Mouse (Mus musculus): ENCODE results near the gene 2410015M20Rik.

The 2410015M20Rik gene

DNA sequence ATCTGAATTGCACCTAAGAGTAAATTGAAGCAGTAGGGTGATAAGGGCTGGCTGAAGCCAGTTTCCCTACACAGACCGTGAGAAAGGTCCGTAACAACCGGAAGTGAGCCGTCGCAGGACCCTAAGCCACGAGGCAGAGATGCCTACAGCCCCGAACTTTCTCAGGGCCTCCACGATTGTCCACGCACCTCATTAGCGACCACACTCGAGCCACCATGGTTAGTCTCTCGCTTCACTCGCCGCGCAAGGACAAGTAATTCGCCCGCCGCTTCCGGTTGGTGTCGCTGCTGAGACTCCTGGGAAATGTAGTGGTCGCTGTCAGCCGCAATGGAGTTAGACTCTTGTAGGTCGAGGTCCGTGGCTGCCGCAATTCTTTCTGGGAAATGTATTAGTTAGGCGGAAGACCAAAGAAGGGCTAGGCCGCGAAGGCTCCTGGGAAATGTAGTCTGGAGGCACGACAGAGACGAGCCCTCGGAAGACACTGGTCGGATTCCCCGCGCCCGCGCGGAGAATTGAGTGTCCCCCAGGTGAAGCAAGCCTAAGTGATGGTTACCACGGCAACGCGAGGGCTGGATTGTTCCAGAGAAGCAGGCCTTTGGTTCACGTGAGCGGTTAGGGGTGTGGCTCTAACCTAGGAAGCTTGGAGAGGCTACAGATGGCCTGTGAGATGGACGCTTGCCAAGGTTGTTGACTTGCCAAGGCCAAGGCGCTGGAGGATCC is at the start of gene 2410015M20Rik:
TSS of gene 2410015M20Rik (minus strand) at position 320 of the 720 bp plus-strand sequence.
- under 1% methylated on average over 44 of the region's 44 CpGs for WGBS

DNA sequence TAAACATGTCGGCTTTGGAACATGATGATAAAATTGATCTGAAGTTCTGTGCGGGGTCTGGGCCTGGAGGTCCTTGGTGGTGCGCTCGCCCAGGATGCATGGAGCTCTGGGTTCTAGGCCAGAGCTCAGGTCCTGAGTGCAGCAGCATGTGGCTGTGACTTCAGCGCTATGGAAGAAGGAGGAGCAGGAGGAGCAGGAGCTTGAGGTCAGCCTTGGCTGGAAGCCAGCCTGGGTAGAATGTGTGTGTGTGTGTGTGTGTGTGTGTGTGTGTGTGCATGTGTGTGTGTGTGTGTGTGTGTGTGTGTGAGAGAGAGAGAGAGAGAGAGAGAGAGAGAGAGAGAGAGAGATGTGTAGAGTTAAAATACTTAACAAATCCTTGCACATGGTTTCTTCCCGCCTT is 46.6 kb upstream of the 2410015M20Rik start:
- 86% methylated on average over 6 of the region's 6 CpGs for WGBS

DNA sequence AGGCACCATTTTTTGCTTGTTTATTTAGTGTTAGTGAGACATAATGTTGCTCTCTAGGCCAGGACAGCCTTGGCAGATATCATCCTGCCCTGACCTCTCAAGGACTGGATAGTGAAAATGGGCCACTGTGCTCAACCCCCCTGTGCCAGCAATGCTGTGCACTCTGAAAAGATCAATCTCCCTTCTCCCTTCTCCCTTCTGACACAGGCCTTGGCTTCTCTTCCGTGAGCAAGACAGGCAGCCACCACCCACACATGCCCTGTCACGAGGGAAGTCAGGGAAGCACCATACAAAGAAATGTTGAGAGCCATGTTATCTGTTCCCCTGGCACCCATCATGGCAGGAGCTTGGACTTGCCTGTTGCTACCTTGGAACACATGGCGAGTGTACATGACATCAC is 45.7 kb upstream of the 2410015M20Rik start:
- WGBS, result 69% methylated on average over 3 of the region's 3 CpGs

DNA sequence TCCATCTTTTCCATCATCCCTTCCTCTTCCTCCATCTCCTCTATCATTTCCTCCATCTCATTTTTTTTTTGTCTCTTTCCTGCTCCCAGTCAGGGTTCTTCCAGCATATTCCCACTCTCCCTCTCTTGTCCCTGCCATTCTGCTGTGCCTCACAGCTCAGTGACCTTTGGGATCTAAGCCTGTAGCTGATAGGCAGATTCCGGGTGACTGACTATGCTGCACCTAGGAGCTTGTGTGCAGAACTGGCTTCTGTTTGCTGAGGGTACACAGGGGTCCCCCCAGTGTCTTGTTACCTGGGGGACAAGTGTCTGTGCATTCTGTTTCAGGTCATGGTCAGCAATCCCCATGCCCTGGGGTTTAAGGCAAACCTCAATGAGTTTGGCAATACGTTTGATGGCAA is 45.2 kb upstream of the 2410015M20Rik start:
- WGBS, result 79% methylated on average over 2 of the region's 2 CpGs

GRCm38 (mm10) chr17:56651801-56652200 is 42.2 kb upstream of the 2410015M20Rik start:
- 50% methylated on average over 10 of the region's 10 CpGs for WGBS

DNA sequence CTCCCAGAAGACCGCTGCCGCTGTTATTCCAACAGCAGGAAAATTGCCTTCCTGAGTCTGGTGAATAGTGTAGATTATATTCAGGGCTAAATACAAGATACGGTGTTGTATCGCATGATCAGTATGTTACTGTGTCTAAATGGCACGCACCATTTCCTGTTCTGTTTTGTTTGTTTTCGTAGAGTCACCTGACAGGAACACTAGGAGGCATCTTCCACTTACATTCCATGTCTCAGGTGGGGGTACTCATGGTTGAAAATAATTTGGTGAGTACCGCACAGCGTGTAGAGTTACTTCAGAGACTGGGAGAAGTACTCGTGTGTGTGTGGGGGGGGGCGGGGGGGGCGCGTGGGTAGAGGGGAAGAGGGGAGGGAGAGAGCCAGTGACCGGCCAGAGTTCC is 38.0 kb upstream of the 2410015M20Rik start:
- 58% methylated on average over 13 of the region's 13 CpGs for WGBS

- 89% methylated on average over 4 of the region's 4 CpGs for WGBS
These were observed 33.7 kb upstream of the 2410015M20Rik start for GRCm38 (mm10) chr17:56643237-56643636.

DNA sequence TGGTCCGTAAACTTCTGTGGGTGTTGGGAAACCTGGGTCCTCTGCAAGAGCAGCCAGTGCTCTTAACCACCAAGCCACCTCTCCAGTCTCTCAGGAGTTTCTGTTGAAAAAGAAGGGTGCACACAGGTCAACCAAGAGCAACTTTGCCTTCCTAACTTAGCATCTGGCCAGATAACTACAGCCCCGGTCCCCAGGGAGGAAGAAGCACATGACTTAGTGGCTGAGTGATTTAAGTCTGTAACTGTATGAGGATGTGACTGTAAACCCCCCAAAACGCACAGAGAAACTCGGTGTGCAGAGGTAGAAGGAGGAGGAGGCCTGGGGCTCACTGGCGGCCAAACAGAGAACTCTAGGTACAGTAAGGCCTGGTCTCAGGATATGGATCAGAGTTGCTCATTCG is 24.5 kb upstream of the 2410015M20Rik start:
- WGBS, result 82% methylated on average over 6 of the region's 6 CpGs

GRCm38 (mm10) chr17:56631807-56632206 is 22.2 kb upstream of the 2410015M20Rik start:
- 62% methylated on average over 4 of the region's 4 CpGs for whole genome bisulfite sequencing

- 85% methylated on average over 27 of the region's 27 CpGs for WGBS
These were observed 20.5 kb upstream of the 2410015M20Rik start for GRCm38 (mm10) chr17:56629800-56630781.

GRCm38 (mm10) chr17:56627530-56628277 is 18.1 kb upstream of the 2410015M20Rik start, which contains the start of gene Catsperd:
Gene Catsperd, plus strand, starts transcription at chr17:56628143.
- WGBS, result 13% methylated on average over 26 of the region's 26 CpGs

GRCm38 (mm10) chr17:56626754-56627470 is 17.3 kb upstream of the 2410015M20Rik start, which contains the start of gene Lonp1:
Gene Lonp1, minus strand, starts transcription at chr17:56626887.
- WGBS, result 1% methylated on average over 51 of the region's 51 CpGs

DNA sequence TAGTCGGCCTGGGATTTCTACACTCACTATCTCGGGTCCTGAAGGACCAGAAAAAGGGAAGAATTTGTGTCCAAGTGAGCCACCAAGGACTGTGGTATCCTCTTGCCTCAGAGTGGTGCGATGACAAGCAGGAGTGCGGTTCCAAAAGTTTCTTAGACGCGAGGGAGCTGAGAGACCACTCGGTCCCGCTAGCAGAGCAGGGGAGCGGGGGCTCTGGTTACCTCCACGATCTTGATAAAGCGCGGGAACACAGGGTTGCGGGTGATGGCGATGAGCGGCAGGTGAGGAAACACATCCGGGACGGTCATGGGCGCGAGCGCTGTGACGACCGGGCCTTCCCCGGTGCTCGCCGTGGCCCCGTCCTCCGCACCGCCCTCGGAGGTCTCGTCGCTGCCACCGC is 16.7 kb upstream of the 2410015M20Rik start:
- WGBS, result under 1% methylated on average over 32 of the region's 32 CpGs

GRCm38 (mm10) chr17:56625495-56625894 is 15.9 kb upstream of the 2410015M20Rik start:
- 82% methylated on average over 3 of the region's 3 CpGs for WGBS

DNA sequence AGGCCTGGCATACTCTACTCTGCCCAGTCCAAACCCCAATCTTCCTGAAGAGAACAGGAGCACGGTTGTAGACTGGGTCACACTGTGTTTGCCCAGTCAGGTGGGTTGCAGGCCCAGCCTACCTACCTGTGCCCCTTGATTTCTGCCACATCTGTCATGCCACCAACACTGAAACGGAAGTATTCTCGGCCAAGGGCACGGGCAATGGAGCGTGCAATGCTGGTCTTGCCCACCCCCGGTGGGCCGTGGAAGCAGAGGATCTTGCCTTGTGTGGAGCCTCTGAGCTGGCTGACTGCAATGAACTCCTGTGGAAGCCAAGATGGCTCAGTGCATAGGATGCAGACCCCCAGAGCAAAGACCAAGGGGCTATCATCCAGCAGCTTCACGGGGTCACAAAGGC is 8.1 kb upstream of the 2410015M20Rik start:
- 88% methylated on average over 8 of the region's 8 CpGs for WGBS

DNA sequence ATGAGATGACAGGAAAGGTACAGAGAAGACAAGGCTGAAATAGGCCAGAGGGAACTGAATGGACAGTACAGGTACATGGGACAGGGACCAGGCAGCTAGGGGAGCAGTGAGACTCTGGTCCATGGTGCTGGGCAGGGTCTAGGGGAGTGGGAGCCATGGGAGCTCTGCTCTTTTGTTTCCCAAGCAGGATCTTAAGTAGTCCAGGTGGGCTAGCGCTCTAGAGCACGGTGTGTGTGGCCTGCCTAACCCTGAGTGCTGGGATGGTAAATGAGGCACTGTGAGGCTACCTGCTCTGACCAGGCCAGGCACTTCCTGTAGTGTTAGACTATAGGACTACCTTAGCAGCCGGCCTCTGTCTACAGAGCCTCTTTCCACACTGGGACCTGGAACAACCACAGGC is 7.2 kb upstream of the 2410015M20Rik start:
- 82% methylated on average over 3 of the region's 3 CpGs for WGBS

- WGBS, result 88% methylated on average over 4 of the region's 4 CpGs
These were observed 6.2 kb upstream of the 2410015M20Rik start for GRCm38 (mm10) chr17:56615792-56616191.

- 64% methylated on average over 11 of the region's 11 CpGs for WGBS
These were observed 5.7 kb upstream of the 2410015M20Rik start for GRCm38 (mm10) chr17:56615136-56615784.

DNA sequence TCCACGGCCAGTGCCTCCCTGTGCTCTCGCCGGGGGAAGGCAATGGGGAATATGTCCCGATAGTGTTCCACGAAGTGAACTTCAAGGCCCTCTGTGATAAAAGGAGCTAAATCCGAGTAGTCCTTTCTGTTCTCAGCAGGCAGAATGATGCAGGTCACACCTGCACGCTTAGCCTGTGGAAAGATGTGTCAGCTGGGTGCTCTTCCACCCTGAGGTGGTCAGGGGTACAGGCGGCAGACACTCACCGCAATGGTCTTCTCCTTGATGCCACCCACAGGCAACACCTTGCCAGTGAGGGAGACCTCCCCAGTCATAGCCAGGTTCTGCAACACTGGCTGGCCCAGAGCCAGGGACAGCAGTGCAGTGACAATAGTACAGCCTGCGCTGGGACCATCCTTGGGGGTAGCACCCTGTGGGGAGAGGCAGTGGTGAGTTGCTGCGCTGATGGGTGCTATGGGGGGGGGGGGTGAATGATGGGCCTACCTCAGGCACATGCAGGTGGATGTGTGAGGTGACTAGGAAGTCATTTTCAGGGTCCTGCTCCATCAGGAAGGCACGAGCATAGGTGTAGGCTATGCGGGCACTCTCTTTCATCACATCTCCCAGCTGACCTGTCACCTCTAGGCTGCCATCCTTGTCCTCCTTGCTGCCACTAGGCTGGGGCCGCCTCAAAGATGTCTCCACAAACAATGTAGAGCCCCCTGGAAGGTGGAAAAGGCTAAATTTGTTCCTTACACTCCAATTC is 5.0 kb upstream of the 2410015M20Rik start:
- 24% methylated on average over 14 of the region's 14 CpGs for WGBS

- under 1% methylated on average over 26 of the region's 26 CpGs for WGBS
These were observed 4.3 kb upstream of the 2410015M20Rik start for GRCm38 (mm10) chr17:56613893-56614292.

Measured in cerebral cortex, adult 2 months (tissue).